Mouse (Mus musculus) right cerebral cortex, postnatal 36 days (tissue): ENCODE measurements around the gene Myo1a.

ENCODE experiments used
- DNase-seq, 2 experiments: peaks; one replicate each; pipeline ENCODE4 v3.0.0; 2022; ENCODE audit warnings: low spot score in 2 of 2, mixed read lengths in 1 of 2

The Myo1a gene

GRCm38 (mm10) chr10:127728437-127728836, 23.5 kb downstream of the Myo1a start:
- DNase-seq, result peak in 1 of 2 experiments; percentile 12

DNA sequence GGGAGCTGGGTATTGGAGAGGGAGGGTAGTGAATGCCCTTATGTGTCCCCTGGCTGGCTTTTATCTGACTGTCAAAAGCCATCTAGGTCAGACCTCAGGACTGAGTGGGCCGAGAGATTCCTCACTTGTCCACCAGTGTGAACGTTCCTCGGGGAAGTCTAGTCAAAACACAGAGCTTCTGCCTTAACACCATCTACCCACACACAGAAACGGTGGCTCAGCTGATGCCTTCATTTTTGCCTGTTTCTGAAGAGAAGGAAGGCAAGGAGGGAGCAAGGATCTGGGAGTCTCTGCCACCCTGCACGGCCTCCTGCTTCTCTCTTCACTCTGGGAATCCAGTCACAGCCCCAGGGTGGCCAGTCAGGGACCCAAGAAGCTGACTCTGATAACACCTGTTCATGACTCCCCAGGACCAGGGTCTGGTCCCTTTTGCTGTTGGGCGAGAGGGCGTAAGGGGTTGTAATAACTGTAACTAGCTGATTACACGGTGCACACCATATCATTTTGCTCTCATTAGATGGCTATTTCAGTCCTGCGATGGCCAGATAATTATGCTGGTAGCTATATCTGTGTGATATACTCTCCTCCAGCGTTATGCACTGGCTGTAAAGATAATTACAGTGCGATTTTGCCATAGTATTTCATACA, 25.4 kb downstream of the Myo1a start:
- DNase-seq, result peak in 1 of 2 experiments; percentile 21

GRCm38 (mm10) chr10:127730933-127731310, 26.0 kb downstream of the Myo1a start:
- DNase-seq, result no peak

DNA sequence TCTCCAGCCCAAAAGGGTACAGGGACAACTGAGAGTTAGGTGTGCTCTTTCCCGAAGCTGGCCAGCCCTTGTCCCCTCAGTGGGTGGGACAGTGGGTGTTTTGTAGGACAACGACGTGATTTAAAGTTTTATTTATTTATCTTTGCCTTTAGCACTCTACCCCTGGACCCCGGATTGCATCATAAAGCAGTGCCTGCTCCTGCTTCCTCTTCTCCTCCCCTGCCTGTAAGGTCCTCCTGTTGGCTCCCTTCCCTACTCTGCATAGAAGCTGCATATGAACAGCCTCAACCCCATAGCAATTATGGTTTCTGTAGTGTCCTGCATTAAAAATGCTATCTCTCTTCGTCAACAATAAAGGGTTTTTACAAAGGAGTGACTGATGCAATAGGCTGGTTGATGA, 26.4 kb downstream of the Myo1a start:
- no peak for DNase-seq

GRCm38 (mm10) chr10:127734434-127734833, 29.5 kb downstream of the Myo1a start:
- no peak for DNase-seq

DNA sequence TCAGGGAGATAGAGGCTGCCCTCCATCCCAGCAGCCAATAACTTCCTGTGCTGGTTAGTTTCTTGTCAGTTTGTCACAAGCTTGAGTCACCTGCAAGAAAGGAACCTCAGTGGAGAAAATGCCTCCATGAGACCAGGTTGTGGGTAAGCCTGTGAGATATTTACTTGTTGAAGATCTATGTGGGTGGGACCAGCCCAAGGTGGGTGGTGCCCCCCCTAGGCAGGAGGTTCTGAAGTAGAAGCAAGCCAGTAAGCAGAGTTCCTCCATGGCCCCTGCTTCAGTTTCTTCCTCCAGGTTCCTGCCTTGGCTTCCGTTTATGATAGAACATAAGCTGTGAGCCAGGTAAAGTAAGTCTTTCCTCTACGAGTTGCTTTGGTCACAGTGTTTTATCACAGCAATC, 31.3 kb downstream of the Myo1a start:
- DNase-seq, result no peak

- DNase-seq, result no peak
Observed at GRCm38 (mm10) chr10:127736916-127737315, 31.9 kb downstream of the Myo1a start.

DNA sequence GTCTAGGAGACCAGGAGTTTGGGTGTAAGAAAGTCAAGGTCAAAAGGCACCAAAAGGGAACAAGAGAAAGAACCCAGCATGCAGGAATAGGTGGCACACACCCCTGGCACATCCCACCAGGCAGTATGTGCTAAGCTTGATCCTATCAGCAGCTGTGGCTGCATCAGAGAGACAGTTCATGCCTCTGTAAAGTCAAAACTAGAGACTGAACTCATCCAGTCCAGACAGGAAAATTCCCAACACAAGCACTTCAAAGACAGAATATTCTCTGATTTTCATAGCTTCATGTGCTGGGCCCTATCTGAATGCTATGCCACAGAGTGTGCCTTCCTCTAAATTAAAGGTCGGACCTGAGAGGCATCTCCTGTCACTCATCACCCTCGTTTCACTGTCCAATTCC, 32.6 kb downstream of the Myo1a start:
- no peak for DNase-seq

DNA sequence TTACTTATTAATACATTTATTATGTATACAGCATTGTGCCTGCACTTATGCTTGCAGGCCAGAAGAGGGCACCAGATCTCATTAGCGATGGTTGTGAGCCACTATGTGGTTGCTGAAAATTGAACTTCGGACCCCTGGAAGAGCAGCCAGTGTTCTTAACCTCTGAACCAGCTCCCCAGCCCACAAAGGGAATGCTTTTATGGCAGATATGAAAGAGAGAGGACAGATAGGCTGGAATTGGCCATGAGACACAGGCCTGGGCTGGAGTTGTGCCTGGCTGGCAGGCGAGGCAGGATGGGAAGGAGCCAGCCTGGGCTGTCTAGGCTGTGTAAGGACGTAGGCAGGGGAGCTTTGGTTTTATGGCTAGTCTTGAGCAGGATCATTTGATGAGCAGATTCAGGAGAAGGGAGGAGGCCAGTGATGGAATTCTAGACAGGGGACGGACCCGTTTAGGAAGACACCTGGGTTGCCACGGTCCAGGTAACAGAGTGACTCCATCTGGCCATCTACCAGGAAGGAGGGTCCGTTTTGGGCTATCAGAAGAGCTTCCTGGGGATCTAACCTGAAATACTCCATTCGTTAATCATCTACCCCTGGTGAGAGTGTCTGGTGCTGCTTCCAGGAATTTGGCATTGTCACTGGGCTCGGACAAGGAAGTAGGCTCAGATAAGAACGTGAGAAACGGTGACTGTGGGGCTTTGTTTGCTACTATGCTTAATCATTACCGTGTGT, 33.3 kb downstream of the Myo1a start:
- no peak for DNase-seq

- DNase-seq, result peak in 1 of 2 experiments; percentile 56
Observed at GRCm38 (mm10) chr10:127739083-127739660, 34.2 kb downstream of the Myo1a start, which contains the start of gene Zbtb39. Zbtb39 (plus strand) TSS chr10:127739538.

GRCm38 (mm10) chr10:127739661-127740161, 34.7 kb downstream of the Myo1a start:
- DNase-seq, result no peak

DNA sequence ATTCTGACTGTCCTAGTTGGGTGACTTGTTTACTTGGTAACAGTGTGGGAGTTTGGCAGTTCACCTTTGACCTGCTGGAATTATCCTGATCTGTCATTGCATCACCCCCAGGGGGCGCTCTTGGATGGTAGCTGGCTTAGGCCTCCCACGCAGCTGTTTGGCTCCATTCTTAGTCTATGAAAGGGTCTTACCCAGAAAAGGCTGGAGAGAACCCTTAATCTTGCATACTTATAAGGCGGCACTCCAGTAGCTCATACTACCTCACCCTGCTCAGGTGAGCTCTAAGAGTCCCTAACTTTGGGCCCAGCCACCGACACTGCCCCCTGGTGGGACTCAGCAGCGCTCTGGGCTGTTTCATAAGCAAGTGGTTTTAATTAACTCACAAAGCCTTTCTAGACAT, 39.7 kb downstream of the Myo1a start:
- DNase-seq, result no peak

DNA sequence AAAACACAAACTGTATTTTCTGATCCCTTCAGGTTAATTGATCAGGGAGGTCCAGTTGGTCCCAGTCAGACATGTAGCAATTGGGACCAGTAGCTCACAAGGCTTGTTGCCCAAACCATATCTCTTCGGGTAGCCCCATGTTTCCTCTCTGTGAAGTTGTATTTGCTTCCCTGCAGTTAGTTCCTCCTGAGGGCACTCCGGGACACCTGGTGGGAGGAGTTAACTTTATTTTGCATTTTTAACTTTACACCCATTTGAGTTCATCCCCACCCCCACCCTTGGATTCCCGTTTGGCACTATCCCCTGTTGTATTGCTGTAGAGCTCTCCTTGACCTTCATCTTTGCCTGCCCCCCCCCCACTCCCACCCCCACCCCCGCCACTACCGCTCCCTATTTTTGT, 40.9 kb downstream of the Myo1a start:
- DNase-seq, result no peak

GRCm38 (mm10) chr10:127747254-127747653, 42.3 kb downstream of the Myo1a start:
- no peak for DNase-seq

GRCm38 (mm10) chr10:127748847-127749612, 44.1 kb downstream of the Myo1a start:
- DNase-seq, result no peak

GRCm38 (mm10) chr10:127750136-127750777, 45.3 kb downstream of the Myo1a start:
- DNase-seq, result no peak

GRCm38 (mm10) chr10:127751548-127751947, 46.6 kb downstream of the Myo1a start, which contains the start of gene Gpr182:
Gpr182 (minus strand) TSS chr10:127751732.
- DNase-seq, result no peak

DNA sequence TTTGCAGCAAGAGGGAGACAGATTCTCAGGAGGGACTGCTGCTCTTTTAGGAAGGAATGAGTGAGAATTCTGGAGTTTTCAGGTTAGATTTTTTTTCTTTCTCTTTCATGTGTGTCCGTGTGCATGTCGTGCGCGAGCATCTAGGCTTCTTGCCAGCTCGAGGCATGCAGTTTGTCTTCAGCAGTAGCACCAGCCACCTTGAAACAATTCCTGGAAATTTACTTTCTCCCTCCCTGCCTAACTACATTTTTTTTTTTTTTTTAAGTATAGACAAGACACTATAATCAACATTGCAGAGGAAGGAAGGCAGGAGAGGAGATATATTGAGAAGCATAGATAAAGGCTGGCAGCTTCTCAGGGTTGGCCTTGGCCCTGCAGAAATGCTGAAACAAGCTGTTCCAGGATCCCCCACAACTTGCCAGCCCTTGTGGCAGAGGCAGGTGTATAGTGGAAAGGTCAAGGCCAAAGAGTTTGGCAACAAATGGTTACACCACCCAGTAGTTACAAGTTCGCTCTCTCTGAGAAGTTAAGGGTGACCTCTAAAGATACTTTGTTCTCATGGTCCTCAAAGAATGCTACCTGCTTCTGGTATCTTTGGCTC, 49.7 kb downstream of the Myo1a start:
- no peak for DNase-seq

GRCm38 (mm10) chr10:127755246-127755645, 50.3 kb downstream of the Myo1a start:
- no peak for DNase-seq

GRCm38 (mm10) chr10:127755770-127756468, 50.9 kb downstream of the Myo1a start:
- DNase-seq, result no peak
